Comparison of ENCODE assay signal across 24 mouse cellular contexts in genomic region chr3:80781144-80781530, GRCm38 (mm10). TPM values are rescaled to one million over a fixed set of nuclear protein-coding genes. Genes with fewer than 3 reads are reported as not detected.
DNase-seq lines count a peak whose midpoint lies in the region; ATAC-seq and TF ChIP-seq lines count a peak whose summit lies in the region.
"Had no signal": no experiment of that assay in that cellular context is flagged by ENCODE, and none has a peak within 500 bp of the region (broad histone marks: within the 10 kb centered on the region; RNA-seq: fewer than 3 reads in every experiment).

No protein-coding gene starts in this region.

- no peak overlapping the region for H3K9ac ChIP-seq in intestine, embryonic 15.5 days
- no peak overlapping the region for H3K9ac ChIP-seq in intestine, postnatal 0 days (ENCODE audit: low read depth, low read length)
- H3K9ac ChIP-seq: embryonic facial prominence, embryonic 13.5 days; embryonic facial prominence, embryonic 15.5 days; forebrain, embryonic 12.5 days had no signal

- no peaks in the 10 kb centered on the region for H3K9me3 ChIP-seq in intestine, embryonic 15.5 days
- no peaks in the 10 kb centered on the region for H3K9me3 ChIP-seq in intestine, postnatal 0 days (ENCODE audit: control insufficient read depth)
- H3K9me3 ChIP-seq: embryonic facial prominence, embryonic 13.5 days; embryonic facial prominence, embryonic 15.5 days; forebrain, embryonic 12.5 days had no signal

- no peak overlapping the region for H3K4me3 ChIP-seq in intestine, embryonic 15.5 days (replicated peaks)
- no peak overlapping the region for H3K4me3 ChIP-seq in intestine, postnatal 0 days (ENCODE audit: low read depth, low read length)
- H3K4me3 ChIP-seq: embryonic facial prominence, embryonic 13.5 days; embryonic facial prominence, embryonic 15.5 days; forebrain, embryonic 12.5 days had no signal

- no peaks in the 10 kb centered on the region for H3K36me3 ChIP-seq in intestine, embryonic 15.5 days
- no peaks in the 10 kb centered on the region for H3K36me3 ChIP-seq in intestine, postnatal 0 days (ENCODE audit: control insufficient read depth, insufficient read depth)
- H3K36me3 ChIP-seq: embryonic facial prominence, embryonic 13.5 days; embryonic facial prominence, embryonic 15.5 days; forebrain, embryonic 12.5 days had no signal

- no peak for TF ChIP-seq CTCF in intestine, postnatal 0 days (IDR thresholded peaks at IDR 0.05; ENCODE audit: low read depth)

- ATAC-seq in intestine, embryonic 15.5 days, result peak; percentile 22; the same call in 1 of the 2 replicates
- peak; percentile 79 for ATAC-seq in intestine, postnatal 0 days
- ATAC-seq in erythroblast, adult 5-6 weeks (replicated peaks; ENCODE audit: low FRiP score, poor library complexity, severe bottlenecking), result no peak
- no peak for ATAC-seq in frontal cortex, adult (ENCODE audit: low TSS enrichment)
- ATAC-seq: activated CD4-positive, CD25-positive, alpha-beta regulatory T cell, adult 4 months; forebrain, embryonic 14.5 days; forebrain, embryonic 16.5 days; Patski had no signal

- H3K4me2 ChIP-seq in intestine, embryonic 15.5 days (replicated peaks), result no peak overlapping the region
- no peak overlapping the region for H3K4me2 ChIP-seq in intestine, postnatal 0 days (replicated peaks; ENCODE audit: low read depth)
- H3K4me2 ChIP-seq: embryonic facial prominence, embryonic 13.5 days; embryonic facial prominence, embryonic 15.5 days; forebrain, embryonic 12.5 days had no signal

- peak; percentile 32 for DNase-seq in 3T3-L1 (ENCODE audit: low read depth, low spot score)
- no peak for DNase-seq in left cerebral cortex, adult 8-10 months (ENCODE audit: low spot score in 2 of 2)
- DNase-seq: adrenal gland, adult 8-10 months; adrenal gland, postnatal 14 days; adrenal gland, postnatal 36 days; cerebellum, adult 11-12 months; cerebellum, adult 2 months; cerebellum, adult 9-10 months; cerebellum, postnatal 10 days; cerebellum, postnatal 25 days had no signal

- no peaks in the 10 kb centered on the region for H3K27me3 ChIP-seq in intestine, embryonic 15.5 days (replicated peaks)
- no peaks in the 10 kb centered on the region for H3K27me3 ChIP-seq in intestine, postnatal 0 days (replicated peaks; ENCODE audit: control insufficient read depth, insufficient read depth, low read length)
- H3K27me3 ChIP-seq: embryonic facial prominence, embryonic 13.5 days; embryonic facial prominence, embryonic 15.5 days; forebrain, embryonic 12.5 days had no signal

- H3K27ac ChIP-seq in intestine, embryonic 15.5 days, result no peak overlapping the region
- peak overlapping the region; percentile 36 for H3K27ac ChIP-seq in intestine, postnatal 0 days (ENCODE audit: low read depth, low read length)
- H3K27ac ChIP-seq: embryonic facial prominence, embryonic 13.5 days; embryonic facial prominence, embryonic 15.5 days; forebrain, embryonic 12.5 days had no signal

- no peaks in the 10 kb centered on the region for H3K4me1 ChIP-seq in intestine, embryonic 15.5 days (replicated peaks)
- no peaks in the 10 kb centered on the region for H3K4me1 ChIP-seq in intestine, postnatal 0 days (replicated peaks; ENCODE audit: control insufficient read depth, insufficient read depth, low read length)
- H3K4me1 ChIP-seq: embryonic facial prominence, embryonic 13.5 days; embryonic facial prominence, embryonic 15.5 days; forebrain, embryonic 12.5 days had no signal

RNA-seq across cellular contexts. Expression of gene Gria2, which starts 21.5 kb away (rescaled TPM):
- 2.4 TPM in 2 replicates for polyA plus RNA-seq in intestine, embryonic 15.5 days (2015; fragmentation: Nextera tagmentation; extraction: Ambion mirVana)
- 0.76 and 0.93 TPM in 2 replicates for polyA plus RNA-seq in intestine, postnatal 0 days (2015; fragmentation: Nextera tagmentation; extraction: Ambion mirVana)
- total RNA-seq in erythroblast, adult 5-6 weeks (2015; ENCODE audit: low replicate concordance), result not detected in 2 replicates
- not detected in 2 replicates for total RNA-seq in erythroblast, adult 5-6 weeks (2017; ENCODE audit: low replicate concordance)
- 100 to 1,000 TPM; 439 to 469 (median 455) TPM for total RNA-seq in left cerebral cortex, adult 8-10 months (2022)
- total RNA-seq: ES-E14, MEL had no signal
- polyA plus RNA-seq: C2C12, Patski had no signal

Comparison
In these comparisons a context has a peak if more than half of its experiments do, and no peak if none do; other contexts are left out.
1. ATAC-seq: peak in intestine, embryonic 15.5 days (single experiment) and intestine, postnatal 0 days (single experiment); none in erythroblast, adult 5-6 weeks (single experiment) and frontal cortex, adult (single experiment).
2. RNA of gene Gria2, which starts 21.5 kb away (total RNA-seq): 439 to 469 TPM in left cerebral cortex, adult 8-10 months; not detected in erythroblast, adult 5-6 weeks; every median in the first group is over 100 times any median in the second.